Mouse (Mus musculus): ENCODE measurements around the gene Tbpl1.
A peak's percentile ranks its signal among the peaks of the same experiment; 100 is the strongest.

Tbpl1 gene

DNA sequence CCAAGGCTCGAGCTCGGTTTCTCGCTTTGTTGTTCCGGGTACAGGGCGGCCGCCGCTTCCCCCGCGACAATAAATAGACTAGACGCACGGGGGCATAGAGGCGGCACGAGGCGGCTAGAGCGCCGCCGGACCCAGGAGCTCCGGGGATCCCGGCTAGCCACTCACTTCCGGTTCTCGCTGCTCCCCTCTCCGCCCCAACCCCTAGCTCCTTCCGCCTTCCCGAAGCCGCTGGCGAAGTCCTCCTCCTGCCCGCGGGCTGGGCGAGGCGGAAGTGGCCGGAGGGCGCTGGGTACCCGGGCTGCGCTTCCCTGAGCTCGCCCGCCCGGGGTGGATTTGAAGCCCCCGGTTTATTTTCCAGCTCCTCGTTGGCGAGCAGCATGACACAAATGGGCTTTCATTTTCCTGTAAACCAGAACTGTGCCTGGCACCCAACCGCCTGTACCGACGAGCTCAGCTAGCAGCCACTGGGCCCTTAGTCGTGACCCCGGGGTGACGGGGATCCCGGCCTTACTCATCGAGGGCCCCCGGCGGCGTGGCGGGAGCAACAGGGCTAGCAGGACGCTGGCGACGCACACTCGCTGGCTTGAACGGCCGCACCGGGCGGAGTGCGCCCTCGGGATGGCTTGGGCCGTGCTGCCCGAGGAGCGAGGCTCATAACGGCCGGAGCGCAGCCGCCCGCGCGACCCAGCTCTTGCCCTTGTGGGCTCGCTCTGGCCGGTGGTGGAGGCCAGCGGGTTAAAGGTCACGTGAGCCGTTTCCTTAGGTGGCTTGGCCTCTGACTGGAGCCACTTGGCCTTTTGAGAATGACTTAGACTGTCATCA is at the start of gene Tbpl1:
Gene Tbpl1, minus strand, starts transcription at position 667 of the 822 bp plus-strand sequence.
- DNase-seq (ENCODE audit: low spot score): peak; percentile 98

DNA sequence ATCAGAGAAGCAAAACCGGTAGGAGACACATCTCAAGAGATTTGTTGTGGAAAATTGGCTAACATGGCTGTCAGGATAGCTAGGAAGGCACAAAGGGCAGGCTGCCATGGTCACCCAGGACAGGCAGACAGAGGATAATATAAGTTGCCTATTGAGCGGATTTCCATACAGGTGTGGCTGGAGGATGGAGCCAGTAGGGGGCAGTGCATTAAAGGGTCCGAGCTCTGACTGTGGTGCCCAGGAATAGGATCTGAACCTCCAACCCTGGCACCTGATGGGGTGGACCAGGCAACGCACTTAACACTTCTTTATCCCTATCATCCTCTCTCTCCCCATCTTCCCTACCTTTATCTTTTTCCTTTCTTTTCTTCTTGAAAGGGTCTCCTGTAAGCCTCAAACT is 49.7 kb upstream of the Tbpl1 start:
- DNase-seq (ENCODE audit: low spot score): peak; percentile 31

DNA sequence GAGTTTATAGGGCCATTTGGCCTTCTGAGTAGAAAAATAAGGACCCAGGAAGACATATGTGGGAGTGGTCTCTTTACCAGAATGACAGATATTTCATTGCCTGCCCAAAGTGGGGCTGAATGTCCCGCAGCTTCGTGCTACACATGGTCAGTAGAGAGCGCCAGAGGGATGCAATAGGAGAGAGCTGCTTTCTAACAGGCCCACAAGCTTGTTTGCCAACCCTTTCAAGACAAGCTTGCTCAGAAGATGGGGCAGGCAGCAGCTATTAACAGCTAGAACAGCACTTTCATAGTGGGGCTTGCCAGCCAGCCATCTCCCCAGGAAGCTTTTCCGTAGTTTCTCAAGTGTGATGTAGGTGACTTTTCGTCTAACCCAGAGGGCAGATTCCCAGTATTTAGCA is 46.2 kb upstream of the Tbpl1 start:
- peak; percentile 69 for DNase-seq (ENCODE audit: low spot score)

DNA sequence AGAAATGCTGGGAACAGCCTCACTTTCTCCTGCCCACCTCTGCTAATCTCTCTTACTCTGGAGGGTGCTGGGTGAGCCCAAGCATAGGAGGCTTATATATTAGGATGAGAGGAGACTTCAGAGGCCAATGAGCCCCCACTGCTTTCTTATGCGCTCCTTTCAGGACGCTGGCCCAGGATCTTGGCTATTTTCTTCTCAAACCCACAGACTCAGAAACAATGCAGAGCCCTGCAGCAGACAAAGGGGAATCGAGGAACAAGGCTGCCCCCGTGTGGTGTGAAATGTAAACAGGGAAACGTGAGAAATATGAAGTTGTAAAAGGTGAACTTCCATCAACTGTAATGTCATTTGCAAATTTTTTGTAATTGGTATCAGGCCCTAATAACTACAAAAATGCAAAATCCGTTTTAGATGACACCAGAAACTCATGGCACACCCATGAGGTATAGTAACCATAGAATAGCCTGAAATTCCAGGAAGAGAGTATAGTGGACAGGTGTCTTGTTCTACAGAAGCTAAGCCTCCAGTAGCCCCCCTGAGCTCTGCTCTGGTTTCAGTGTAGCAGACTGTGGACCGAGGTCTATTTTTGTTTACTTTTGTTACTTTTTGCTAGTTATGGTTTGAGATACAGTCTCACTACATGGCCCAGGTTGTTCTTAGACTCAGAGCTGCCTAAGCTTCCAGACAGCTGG is 44.4 kb upstream of the Tbpl1 start:
- peak; percentile 70 for DNase-seq (ENCODE audit: low spot score)

DNA sequence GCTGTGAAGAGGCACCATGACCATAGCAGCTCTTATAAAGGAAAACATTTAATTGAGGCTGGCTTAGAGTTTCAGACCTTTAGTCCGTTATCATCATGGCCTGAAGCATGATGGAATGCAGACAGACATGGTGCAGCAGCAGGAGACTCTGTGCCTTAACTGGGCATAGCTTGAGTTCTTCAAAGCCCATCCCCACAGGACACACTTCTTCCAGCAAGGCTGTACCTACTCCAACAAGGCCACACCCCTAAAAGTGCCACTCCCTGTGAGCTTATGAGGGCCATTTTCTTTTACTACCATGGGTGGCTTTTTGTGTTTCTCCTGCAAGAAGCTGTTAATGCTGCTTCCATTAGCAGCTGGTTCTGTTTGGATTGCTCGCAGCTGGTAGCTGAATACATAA is 43.7 kb upstream of the Tbpl1 start:
- no peak for DNase-seq (ENCODE audit: low spot score)

DNA sequence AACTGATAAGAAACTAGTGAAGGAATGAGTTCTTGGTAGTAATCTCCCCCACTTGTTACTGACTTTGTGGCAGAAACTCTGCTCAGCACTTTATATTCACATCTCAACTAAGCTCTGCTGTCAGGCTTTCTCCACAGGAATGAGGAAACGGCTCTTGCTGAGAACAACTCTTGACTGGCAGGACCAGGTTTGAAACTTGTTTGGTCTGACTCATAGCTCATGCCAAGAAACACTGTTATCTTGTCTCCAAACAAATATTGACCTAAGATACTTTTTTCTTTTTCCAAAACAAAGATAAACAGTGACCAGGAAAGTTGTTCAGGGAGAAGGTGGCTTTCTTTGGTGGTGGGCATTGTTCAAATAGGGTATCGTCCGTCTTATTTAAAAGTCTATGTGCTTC is 42.9 kb upstream of the Tbpl1 start:
- DNase-seq (ENCODE audit: low spot score): no peak

DNA sequence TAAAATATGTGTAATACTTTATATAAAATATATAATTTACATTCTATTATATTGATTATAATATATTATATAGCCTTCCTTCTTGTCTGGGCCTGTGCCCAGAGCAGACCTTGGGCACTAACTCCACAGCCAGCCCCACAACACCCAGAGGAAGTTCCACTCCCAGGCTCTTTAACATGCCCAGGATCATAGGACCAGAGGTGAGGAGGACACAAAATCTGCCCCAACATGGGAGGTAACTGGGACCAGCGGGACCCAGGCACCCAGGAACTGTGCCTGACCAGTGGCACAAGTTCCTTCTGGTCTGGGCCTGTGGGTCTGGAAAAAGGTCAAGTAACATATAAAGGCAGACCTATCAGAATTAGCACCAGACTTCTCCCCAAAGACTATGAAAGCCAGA is 22.5 kb upstream of the Tbpl1 start:
- DNase-seq (ENCODE audit: low spot score): no peak

DNA sequence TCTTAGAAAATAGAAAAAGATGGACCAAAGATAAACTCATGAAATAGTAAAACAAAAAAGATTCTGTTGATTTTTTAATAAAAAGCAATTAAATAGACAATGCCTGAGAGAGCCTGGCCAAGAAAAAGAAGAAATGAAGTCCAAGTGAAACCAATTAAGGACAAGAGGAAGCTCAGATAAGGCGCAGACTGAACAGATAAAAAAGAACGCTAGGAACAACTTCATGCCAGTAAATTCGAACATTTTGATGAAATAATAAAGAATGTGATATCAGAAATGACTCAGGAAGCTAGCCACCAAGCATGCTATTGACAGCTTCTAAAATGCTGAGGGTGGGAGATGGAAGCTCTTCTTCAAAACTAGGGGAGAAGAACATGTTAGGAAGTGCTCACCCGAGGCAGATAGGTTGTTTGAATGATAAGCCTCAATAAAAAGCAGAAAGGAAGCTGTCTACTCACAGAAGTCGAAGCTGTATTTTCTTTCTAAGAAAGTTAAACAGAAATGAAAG is 19.5 kb upstream of the Tbpl1 start:
- DNase-seq (ENCODE audit: low spot score): no peak

DNA sequence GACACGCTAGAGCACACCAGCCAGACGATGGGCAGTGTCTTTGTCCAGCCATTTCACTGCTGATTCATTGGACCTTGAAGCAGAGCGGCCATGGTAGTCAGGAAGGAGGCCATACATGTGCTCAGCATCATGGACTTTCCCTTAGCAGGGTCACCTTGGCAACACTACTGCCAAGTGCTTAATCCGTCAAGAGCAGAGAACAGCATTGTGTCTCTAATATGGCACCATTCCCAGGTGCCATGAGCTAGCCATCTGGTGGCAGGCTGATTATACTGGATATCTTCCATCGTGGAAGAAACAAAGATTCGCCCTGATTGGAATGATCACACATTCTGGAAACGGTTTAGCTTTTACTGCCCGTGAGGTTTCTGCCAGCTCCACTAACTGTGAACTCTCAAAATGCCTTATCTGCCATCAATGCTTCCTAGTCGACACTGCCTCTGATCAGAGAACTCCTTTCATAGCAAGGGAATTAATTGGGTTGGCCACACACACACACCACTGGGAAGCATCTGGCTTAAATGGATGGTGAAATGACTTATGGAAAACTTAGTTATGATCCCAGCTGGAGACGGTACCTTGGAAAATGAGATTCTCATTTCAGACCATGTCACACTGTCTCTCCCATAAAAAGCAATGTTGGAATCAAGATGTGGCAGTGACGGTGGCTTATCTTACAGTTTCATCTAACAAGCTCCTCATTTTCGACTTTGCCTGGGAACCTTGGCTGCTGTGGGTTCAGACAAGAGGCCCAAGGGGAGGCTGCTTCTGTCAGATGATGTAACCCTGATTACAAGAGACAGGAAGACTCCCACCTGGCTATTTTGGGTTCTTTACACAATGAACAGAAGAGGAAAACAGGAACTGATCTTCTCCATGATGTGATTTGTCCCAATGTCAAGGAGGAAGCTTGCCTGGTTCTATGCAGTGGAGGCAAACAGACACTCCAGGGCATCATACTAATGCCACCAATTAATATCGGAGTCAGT is 14.9 kb upstream of the Tbpl1 start:
- no peak for DNase-seq (ENCODE audit: low spot score)

DNA sequence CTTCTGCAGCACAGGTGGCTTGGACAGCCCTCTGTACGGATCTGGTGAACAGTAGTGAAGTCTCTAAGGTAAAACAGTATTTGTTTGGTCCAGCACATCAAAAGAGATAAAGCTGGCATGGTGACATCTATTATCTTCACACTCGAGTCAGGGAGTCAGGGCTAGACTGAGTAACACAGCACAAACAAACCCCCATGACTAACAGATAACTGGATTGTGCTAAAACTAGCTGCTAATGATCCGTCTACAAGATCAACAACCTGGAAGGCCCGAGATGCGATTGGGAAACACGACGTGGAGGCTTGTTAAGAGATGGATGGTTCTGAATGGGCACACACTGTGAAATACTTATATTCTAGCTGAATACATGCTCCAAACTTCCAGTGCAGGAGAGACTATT is 14.2 kb upstream of the Tbpl1 start:
- DNase-seq (ENCODE audit: low spot score): no peak

DNA sequence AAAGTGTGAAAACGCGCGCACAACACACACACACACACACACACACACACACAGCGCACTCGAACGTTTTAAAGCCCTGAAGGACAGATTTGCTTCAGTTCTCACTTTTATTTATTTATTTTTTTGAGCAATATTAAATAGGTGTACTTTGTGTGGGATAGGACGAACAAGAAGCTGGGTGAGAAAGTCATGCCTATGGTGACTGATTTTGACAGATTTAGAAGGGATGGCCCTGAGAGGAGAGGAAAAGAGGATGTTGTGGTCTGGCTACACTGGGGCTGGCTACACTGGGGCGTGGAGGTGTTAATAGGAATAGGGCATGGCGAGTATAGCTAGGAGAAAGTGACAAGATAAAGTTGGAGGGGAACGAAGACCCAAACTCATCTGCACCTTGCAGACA is 443 bp upstream of the Tbpl1 start:
- DNase-seq (ENCODE audit: low spot score): no peak

DNA sequence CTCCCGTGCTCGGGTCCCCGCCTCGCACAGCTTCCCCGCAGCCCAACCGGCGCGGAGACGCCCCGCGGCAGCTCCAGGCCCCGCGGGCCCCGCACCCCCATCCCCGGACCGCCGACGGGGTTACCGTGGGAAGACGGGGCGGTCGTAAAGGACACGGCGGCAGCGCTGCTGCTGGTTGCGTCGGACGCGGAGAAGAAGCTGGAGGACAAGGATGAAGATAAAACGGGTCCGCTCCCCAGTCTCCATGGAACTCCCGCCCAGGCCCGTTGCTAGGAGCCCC is 806 bp downstream of the Tbpl1 start:
- DNase-seq (ENCODE audit: low spot score): no peak

DNA sequence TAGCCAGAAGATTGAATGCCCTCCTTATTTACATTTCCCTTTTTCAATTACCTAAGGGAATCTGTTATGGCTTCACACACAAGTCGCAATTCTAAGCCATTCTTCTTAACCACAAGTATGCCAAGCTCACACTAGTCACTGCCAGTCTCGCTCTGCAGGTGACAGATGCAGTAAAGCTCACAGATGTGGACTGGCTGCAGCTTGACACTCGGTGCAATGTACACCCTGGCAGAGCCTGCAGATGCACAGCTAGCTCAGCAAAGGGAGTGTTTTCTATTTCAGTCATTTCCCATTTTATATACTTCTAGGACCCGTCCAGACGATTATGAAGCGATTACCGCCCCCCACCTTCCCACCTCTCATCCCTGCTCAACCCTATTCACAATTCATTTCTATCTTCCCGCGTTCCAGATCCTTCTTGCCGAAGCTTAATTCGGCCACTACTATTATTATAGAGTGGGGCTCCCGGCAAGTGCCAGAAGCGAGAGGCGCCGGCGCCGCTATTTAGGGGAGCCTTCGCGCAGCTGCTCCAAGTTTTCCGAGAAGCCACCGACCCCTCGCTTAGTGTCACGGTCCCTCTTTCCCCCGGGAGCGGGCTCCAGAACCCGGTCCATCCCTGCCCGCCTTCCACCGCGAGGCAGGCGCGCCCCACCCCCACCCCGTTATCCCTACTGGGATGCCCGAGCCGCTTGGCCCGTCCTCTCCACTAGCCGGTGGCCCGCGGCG is 1.3 kb downstream of the Tbpl1 start:
- peak; percentile 61 for DNase-seq (ENCODE audit: low spot score)

DNA sequence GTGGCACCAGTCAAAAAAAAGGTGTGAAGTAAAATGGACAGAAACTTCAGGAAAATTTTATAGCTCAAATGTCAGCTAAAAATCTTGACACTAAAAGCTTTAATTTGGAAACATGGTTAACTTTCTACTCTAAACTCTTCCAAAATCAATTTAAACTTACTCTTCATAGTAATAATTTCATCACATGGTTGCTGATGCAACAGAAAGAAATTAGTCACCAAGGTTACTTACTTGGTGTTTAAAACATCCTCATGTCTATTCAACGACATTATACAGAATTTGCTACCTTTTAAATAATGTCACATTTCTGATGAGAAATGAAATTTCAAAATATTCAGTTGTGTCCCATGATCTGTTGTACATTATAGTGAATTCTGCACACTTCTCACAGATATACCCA is 3.5 kb downstream of the Tbpl1 start:
- no peak for DNase-seq (ENCODE audit: low spot score)

DNA sequence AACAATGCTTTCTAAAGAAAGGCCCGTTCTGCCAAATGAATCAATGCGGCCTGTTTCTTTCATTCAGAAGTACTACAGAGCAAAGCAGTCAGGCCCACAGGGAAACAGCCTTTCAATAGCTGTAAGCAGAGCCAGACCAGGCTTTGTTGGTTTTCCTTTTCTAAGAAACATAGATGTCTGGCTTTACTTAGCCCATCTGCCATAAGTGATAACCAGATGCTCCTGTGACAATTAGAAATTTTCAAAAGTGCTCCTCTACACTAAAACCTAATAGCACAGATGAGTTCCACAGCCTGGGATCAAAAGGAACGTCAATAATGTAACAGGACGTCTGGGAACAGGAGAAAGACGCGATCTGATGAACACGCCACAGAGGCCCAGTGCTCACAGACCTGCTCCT is 5.4 kb downstream of the Tbpl1 start:
- peak; percentile 25 for DNase-seq (ENCODE audit: low spot score)

DNA sequence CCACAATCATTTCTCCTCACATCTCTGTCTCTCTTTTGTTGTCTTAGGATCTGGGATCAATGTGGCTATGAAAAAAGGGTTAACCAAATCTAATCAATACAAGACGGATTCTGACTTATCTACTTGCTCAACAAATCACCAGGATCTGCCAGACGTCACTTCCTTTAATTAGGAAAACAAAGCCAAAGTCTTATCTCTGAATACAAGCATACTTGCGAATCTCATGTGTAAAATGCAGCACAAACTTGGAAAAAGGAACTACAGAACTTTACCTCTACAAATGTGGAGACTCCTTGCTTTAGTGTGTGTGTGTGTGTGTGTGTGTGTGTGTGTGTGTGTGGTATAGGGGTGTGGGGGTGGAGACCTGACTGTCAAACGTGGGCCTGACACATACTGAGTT is 6.6 kb downstream of the Tbpl1 start:
- DNase-seq (ENCODE audit: low spot score): no peak

DNA sequence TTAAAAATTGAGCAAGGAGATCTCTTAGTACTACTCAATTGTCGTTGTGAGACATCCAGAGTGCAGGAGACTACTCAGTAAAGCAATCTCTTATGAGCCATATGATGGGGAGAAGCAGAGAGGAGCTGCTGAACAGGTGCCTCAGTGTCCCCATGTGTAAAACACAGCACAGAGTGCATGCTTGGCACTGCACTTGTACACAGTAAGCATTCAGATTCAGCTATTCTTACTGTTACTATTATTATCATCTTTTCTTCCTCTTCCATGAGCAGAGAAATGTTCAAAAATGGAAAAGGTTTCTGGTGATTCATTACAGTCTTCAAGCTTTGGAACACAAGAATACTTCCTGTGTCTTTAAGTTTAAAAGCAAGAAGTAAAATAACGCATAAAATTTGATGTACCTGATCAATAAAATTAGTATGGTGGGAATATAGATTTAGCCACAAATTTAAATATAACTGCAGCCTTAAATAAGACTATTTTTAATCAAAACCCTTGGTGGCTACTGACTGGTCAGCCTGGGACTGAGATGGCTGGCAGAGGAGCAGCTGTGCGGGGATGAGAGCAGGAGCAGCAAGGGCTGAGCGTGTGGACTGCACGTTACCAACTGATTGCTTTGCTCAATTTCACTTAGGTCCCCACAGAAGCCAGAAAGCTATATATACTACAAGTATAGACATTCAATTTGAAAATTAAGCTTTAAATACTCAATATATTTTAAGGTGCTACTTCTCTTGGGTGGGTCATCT is 10.8 kb downstream of the Tbpl1 start:
- no peak for DNase-seq (ENCODE audit: low spot score)

DNA sequence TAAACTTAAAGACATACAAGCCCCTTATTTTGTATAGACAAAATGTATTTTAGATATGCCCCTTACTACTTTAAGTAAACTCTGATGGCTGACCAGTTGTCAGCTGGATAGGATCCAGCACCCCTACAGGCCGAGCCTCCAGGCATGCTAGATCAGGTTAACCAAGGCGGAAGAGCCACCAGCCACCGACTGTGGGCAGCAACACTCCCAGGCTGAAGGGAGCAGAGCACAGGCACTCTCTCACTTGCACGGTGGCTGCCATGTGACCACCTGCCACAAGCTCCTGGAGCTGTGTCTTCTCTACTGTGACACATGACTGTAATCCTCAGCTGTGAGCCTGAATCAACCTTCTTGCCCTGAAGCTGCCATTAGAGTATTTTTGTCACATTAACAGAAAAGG is 13.3 kb downstream of the Tbpl1 start:
- no peak for DNase-seq (ENCODE audit: low spot score)

DNA sequence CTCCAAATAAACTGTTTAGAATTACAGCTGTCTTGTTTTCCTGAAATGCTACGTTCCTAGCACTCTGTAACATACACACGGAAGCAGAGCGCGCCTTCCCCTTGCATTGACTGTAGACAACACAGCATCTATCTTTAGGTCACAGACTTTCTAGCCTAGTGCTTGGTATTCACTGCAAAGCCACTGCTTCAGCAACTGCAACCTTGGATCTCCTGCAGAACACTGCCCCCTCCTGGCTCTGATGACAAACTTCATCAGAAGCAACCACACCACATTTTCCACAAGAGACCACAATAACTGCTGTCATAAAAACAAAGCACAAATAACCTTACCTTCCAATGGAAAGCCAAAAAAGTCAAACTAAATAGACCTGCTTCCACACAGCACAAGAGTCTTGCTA is 17.2 kb downstream of the Tbpl1 start:
- DNase-seq (ENCODE audit: low spot score): peak; percentile 74

DNA sequence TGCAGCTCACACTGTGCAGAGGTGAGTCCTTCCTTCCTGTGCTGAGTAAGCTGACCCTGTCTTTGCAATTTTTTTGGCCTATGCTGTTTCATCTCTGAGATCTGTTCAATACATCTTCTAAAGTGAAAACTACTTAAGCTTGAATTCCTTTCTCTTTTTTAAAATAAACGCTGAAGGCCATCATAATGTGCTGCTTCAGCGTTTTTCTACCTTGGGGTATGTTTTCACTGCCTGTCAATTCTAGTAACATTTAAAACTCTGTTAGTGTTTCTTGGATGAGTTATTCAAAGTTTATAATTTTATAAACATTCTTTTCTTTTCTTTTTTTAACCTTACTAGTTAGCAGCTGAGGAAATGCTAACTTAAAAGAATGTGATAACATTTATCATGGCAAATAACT is 18.8 kb downstream of the Tbpl1 start:
- no peak for DNase-seq (ENCODE audit: low spot score)

DNA sequence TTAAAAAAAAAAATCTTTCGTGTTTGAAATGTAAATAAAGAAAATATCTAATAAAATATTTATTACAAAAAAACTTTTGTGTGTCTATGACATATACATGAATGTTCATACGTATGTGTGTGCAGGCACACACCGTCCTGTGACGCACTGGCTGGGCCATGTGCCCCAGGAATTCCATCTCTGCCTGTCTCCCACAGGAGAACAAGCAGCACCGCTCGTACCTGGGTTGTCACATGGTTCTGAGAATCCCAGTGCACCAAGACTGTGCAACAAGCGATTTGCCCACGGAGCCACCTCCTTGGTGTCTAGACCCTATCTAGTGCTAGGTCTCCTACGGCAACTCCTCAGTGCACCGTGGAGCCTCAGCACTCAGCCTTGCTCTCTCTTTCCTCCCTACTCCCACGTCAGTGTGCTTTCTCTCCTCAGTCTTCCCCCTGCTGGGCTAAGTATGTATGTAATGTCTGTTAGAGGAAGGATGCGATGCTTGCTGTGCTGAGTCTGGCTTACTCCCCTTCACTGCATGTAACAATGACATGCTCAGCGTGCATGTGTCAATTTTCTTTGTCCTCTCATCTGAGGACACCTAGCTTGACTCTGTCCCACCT is 21.5 kb downstream of the Tbpl1 start:
- DNase-seq (ENCODE audit: low spot score): no peak

Measured in retina, embryonic 14.5 days (tissue).